Mouse (Mus musculus) megakaryocyte, embryonic 14.5 days (primary cell): ENCODE results near the gene Dimt1.

Experiments
- FLI1 ChIP-seq: IDR thresholded peaks from 2 replicates; pipeline ENCODE4 v1.6.1; 2012; ENCODE audit warnings: low read length, inconsistent platforms, mixed read lengths
- GATA1 ChIP-seq: IDR thresholded peaks from 3 replicates; pipeline ENCODE4 v1.6.1; 2012; ENCODE audit warnings: mixed read lengths, low read length, inconsistent platforms, borderline replicate concordance

DNA sequence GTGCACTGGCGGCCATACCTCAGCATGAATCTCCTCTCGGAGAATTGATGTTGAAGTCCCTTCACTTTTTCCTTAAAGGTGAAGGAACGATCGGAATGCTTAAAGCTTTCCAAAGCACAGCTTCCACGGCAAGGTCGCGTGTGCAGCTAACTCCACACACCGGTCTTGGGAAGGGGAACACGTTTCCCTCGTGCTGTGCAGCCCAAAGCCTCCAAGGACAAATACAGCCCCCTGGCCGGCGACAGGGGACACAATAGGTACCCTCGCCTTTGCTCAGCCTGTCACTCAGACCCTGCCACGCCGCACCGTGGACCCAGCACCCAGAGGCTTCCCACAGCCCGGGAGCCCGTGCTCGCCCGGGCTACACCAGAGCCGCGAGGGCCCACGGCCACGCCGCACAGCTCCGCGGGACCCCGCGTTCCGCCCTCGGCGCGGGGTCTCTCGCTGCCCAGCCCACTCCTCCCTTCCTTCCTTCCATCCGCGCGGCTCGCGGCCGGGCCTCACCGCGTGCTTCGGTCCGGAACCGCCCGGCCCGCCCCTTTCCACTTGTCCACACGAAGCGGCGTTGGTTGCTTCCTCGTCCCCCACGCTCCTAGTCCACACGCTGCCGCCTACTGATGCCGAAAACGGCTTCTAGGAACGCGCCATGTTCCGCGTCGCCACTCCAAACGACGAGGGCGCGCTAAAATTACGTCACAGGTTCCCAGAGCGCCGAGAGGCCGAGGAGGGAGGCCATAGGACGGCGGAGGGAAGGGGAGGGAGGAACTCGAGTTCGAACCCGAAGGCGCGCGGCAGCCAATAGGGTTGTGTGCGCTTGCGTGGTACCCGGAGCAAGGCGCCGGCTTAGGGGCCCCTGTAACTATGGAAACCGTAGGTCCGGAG, 10.4 kb upstream of the Dimt1 start, which contains the start of gene Ipo11:
- TF ChIP-seq GATA1 = no peak
- no peak for TF ChIP-seq FLI1
